15 mouse cellular contexts compared by ENCODE assay signal in the genomic region with DNA sequence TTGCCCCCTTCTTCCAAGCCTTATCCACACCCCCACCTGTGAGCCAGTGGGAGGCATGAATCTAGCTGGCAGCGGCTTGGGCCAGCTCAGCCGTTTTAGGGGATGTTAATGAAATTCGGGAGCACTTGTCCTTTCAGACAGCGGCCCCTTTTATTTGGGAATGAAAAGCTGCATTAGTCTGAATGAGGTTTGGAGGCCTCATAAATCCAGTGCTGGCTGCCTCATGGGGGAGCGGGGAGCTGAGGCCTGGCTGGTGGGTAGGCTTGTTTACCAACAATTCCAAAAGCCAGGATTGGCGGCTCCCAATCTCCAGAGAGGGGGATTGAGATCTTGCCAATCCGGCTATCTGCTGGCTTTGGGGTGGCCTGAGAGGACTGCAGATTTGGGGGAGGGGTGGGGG. TPM values are rescaled to one million over a fixed set of nuclear protein-coding genes. Genes with fewer than 3 reads are reported as not detected.
DNase-seq lines count a peak whose midpoint lies in the region; ATAC-seq lines count a peak whose summit lies in the region.
"Had no signal": no experiment of that assay in that cellular context is flagged by ENCODE, and none has a peak within 500 bp of the region (broad histone marks: within the 10 kb centered on the region; RNA-seq: fewer than 3 reads in every experiment).

No protein-coding gene starts in this region.

- WGBS in forebrain, embryonic 14.5 days, result 0% methylated on average over 7 of the region's 7 CpGs
- WGBS in hindbrain, embryonic 16.5 days, result 3% methylated on average over 7 of the region's 7 CpGs
- WGBS in neural tube, embryonic 12.5 days, result 3% methylated on average over 7 of the region's 7 CpGs

- intact Hi-C loops in gastrocnemius, postnatal 14 days (cut with DNase I; ENCODE audit: low total_unique reads), result no loop called here

- peak overlapping the region; percentile 10; the same call in 1 of the 2 replicates for H3K9ac ChIP-seq in forebrain, embryonic 14.5 days (ENCODE audit: low read length)
- peak overlapping the region; percentile 43; the same call in 1 of the 2 replicates for H3K9ac ChIP-seq in hindbrain, embryonic 16.5 days (ENCODE audit: low read depth, low read length)
- H3K9ac ChIP-seq in neural tube, embryonic 12.5 days, result 0 out of 2 replicates have a peak overlapping the region, but pooled peaks have one; percentile 38
- H3K9ac ChIP-seq: embryonic facial prominence, embryonic 13.5 days; lung, embryonic 15.5 days had no signal

- peak overlapping the region; percentile 61 for H3K4me2 ChIP-seq in forebrain, embryonic 14.5 days (ENCODE audit: low read length)
- H3K4me2 ChIP-seq in hindbrain, embryonic 16.5 days (ENCODE audit: low read length), result peak overlapping the region; percentile 81
- peak overlapping the region; percentile 81 for H3K4me2 ChIP-seq in neural tube, embryonic 12.5 days (replicated peaks)
- H3K4me2 ChIP-seq: embryonic facial prominence, embryonic 13.5 days; lung, embryonic 15.5 days had no signal

- peak overlapping the region; percentile 27; the same call in 1 of the 2 replicates for H3K27ac ChIP-seq in forebrain, embryonic 14.5 days (ENCODE audit: low read depth, low read length)
- peak overlapping the region; percentile 64 for H3K27ac ChIP-seq in hindbrain, embryonic 16.5 days (ENCODE audit: low read depth, low read length)
- H3K27ac ChIP-seq in neural tube, embryonic 12.5 days, result peak overlapping the region; percentile 47; the same call in 1 of the 2 replicates
- H3K27ac ChIP-seq: embryonic facial prominence, embryonic 13.5 days; kidney, postnatal 0 days; lung, embryonic 15.5 days had no signal

- H3K9me3 ChIP-seq in forebrain, embryonic 14.5 days (replicated peaks; ENCODE audit: control insufficient read depth, low read length), result no peaks in the 10 kb centered on the region
- no peaks in the 10 kb centered on the region for H3K9me3 ChIP-seq in hindbrain, embryonic 16.5 days (ENCODE audit: control insufficient read depth, low read length)
- no peaks in the 10 kb centered on the region for H3K9me3 ChIP-seq in neural tube, embryonic 12.5 days
- H3K9me3 ChIP-seq: embryonic facial prominence, embryonic 13.5 days; lung, embryonic 15.5 days; megakaryocyte, embryonic 14.5 days had no signal

- H3K4me1 ChIP-seq in forebrain, embryonic 14.5 days (ENCODE audit: control insufficient read depth, insufficient read depth, low read length), result peaks cover 36% of the 10 kb centered on the region
- H3K4me1 ChIP-seq in hindbrain, embryonic 16.5 days (ENCODE audit: control insufficient read depth, insufficient read depth, low read depth, low read length), result peaks cover 45% of the 10 kb centered on the region
- H3K4me1 ChIP-seq in neural tube, embryonic 12.5 days, result peaks cover 68% of the 10 kb centered on the region
- H3K4me1 ChIP-seq: lung, embryonic 15.5 days; megakaryocyte, embryonic 14.5 days had no signal

- H3K27me3 ChIP-seq in forebrain, embryonic 14.5 days (replicated peaks; ENCODE audit: control insufficient read depth, insufficient read depth, low read length), result peaks cover 76% of the 10 kb centered on the region
- peaks cover 26% of the 10 kb centered on the region for H3K27me3 ChIP-seq in hindbrain, embryonic 16.5 days (replicated peaks; ENCODE audit: control insufficient read depth, insufficient read depth, low read length)
- H3K27me3 ChIP-seq in neural tube, embryonic 12.5 days (replicated peaks), result peaks cover 79% of the 10 kb centered on the region

- peak; percentile 21 for DNase-seq in ZHBTc4 (ENCODE audit: low read depth, low spot score)
- DNase-seq in forebrain, embryonic 14.5 days (ENCODE audit: low spot score), result peak; percentile 79
- no peak for DNase-seq in gastrocnemius, postnatal 14 days
- DNase-seq in MN1 (ENCODE audit: low spot score), result no peak
- DNase-seq: gastrocnemius, postnatal 36 days; layer of hippocampus, adult 9-11 months had no signal

- no peak overlapping the region for H3K4me3 ChIP-seq in forebrain, embryonic 14.5 days (ENCODE audit: low read depth, low read length)
- H3K4me3 ChIP-seq in hindbrain, embryonic 16.5 days (ENCODE audit: low read length), result no peak overlapping the region
- H3K4me3 ChIP-seq in neural tube, embryonic 12.5 days, result no peak overlapping the region
- H3K4me3 ChIP-seq: embryonic facial prominence, embryonic 13.5 days; lung, embryonic 15.5 days; megakaryocyte, embryonic 14.5 days had no signal

- H3K36me3 ChIP-seq in forebrain, embryonic 14.5 days (ENCODE audit: control insufficient read depth, insufficient read depth, low read length), result no peaks in the 10 kb centered on the region
- H3K36me3 ChIP-seq in hindbrain, embryonic 16.5 days (ENCODE audit: control insufficient read depth, insufficient read depth, low read length), result no peaks in the 10 kb centered on the region
- H3K36me3 ChIP-seq in neural tube, embryonic 12.5 days, result no peaks in the 10 kb centered on the region
- H3K36me3 ChIP-seq: embryonic facial prominence, embryonic 13.5 days; lung, embryonic 15.5 days had no signal

- no peak for ATAC-seq in forebrain, embryonic 14.5 days
- 0 out of 2 replicates have a peak, but pooled peaks have one; percentile 8 for ATAC-seq in hindbrain, embryonic 16.5 days
- peak; percentile 15; the same call in 1 of the 2 replicates for ATAC-seq in neural tube, embryonic 12.5 days (ENCODE audit: low FRiP score, low read depth)
- no peak for ATAC-seq in megakaryocyte, adult 5-6 weeks (ENCODE audit: poor library complexity, severe bottlenecking)
- ATAC-seq: Patski had no signal

RNA-seq across cellular contexts. Expression of a gene that starts 3.5 kb away (rescaled TPM):
- polyA plus RNA-seq in forebrain, embryonic 14.5 days (2014; fragmentation: Nextera tagmentation; extraction: Ambion mirVana), result 4.3 and 5.7 TPM in 2 replicates
- polyA plus RNA-seq in hindbrain, embryonic 16.5 days (2015; fragmentation: Nextera tagmentation; extraction: Ambion mirVana), result 5.2 and 5.5 TPM in 2 replicates
- polyA plus RNA-seq in neural tube, embryonic 12.5 days (2016; fragmentation: Nextera tagmentation; extraction: Ambion mirVana), result 3.3 and 3.5 TPM in 2 replicates
- total RNA-seq in megakaryocyte, adult 5-6 weeks (2015), result not detected in 2 replicates
- not detected in 2 replicates for total RNA-seq in megakaryocyte, adult 5-6 weeks (2017)
- total RNA-seq in gastrocnemius, postnatal 14 days (2021), result under 1 TPM; 0.11 to 0.14 TPM
- total RNA-seq: liver, adult 2 months had no signal
- polyA plus RNA-seq: lung, embryonic 15.5 days; Patski had no signal

Comparison
In these comparisons a context has a peak if more than half of its experiments do, and no peak if none do; other contexts are left out.
1. DNase-seq: peak in ZHBTc4 (single experiment) and forebrain, embryonic 14.5 days (single experiment); none in gastrocnemius, postnatal 14 days (single experiment) and MN1 (single experiment).
2. ATAC-seq: peak in hindbrain, embryonic 16.5 days (single experiment) and neural tube, embryonic 12.5 days (single experiment); none in forebrain, embryonic 14.5 days (single experiment) and megakaryocyte, adult 5-6 weeks (single experiment).
3. Peak in every context shown above with its lines, with median percentiles within 50 percentile points of each other: H3K27ac ChIP-seq, H3K4me2 ChIP-seq and H3K9ac ChIP-seq.